Mouse (Mus musculus) common myeloid progenitor, adult 5-6 weeks (primary cell): ENCODE measurements around the gene Ugt1a6b. TPM values are rescaled to one million over a fixed set of nuclear protein-coding genes. Genes with fewer than 3 reads are reported as not detected.
A peak's percentile ranks its signal among the peaks of the same experiment; 100 is the strongest.

Experiments
- ATAC-seq: replicated peaks from 2 replicates; pipeline ENCODE4 v1.8.0; 2016; ENCODE audit warnings: low read depth, mild to moderate bottlenecking, moderate TSS enrichment, inconsistent platforms; ENCODE audit not compliant: poor library complexity, severe bottlenecking
- total RNA-seq: library from RNA; stranded (forward); fragments of 200-1000, 187-1606 nt; gene quantifications from 2 replicates; pipeline ENCODE4 v1.2.3, GENCODE M21; 2017

The Ugt1a6b gene
- total RNA-seq, 1 experiment from 2014 or later, result 0.91 TPM

- no peak for ATAC-seq
Observed at GRCm38 (mm10) chr1:88186325-88186935, 83.4 kb downstream of the Ugt1a6b start.

- ATAC-seq, result no peak
Observed at GRCm38 (mm10) chr1:88192136-88192535, 89.1 kb downstream of the Ugt1a6b start.

- ATAC-seq, result no peak
Observed at GRCm38 (mm10) chr1:88195687-88196086, 92.6 kb downstream of the Ugt1a6b start.

GRCm38 (mm10) chr1:88197443-88197842 is 94.4 kb downstream of the Ugt1a6b start:
- no peak for ATAC-seq

- no peak for ATAC-seq
Observed at GRCm38 (mm10) chr1:88199996-88200395, 96.9 kb downstream of the Ugt1a6b start.

- no peak for ATAC-seq
Observed at GRCm38 (mm10) chr1:88200456-88200855, 97.4 kb downstream of the Ugt1a6b start, which contains the start of gene Ugt1a2. Gene Ugt1a2, plus strand, starts transcription at chr1:88200601.

- peak; percentile 84 for ATAC-seq
Observed at GRCm38 (mm10) chr1:88205294-88205922, 102.4 kb downstream of the Ugt1a6b start, which contains the start of gene Dnajb3. Gene Dnajb3, minus strand, starts transcription at chr1:88205782.

- ATAC-seq, result peak; percentile 52; the same call in 1 of the 2 replicates
Observed at GRCm38 (mm10) chr1:88206843-88207479, 103.9 kb downstream of the Ugt1a6b start.

GRCm38 (mm10) chr1:88211812-88212211 is 108.8 kb downstream of the Ugt1a6b start, which contains the start of gene Ugt1a1:
Gene Ugt1a1, plus strand, starts transcription at chr1:88211959.
- no peak for ATAC-seq

- no peak for ATAC-seq
Observed at GRCm38 (mm10) chr1:88212341-88213045, 109.4 kb downstream of the Ugt1a6b start.

- ATAC-seq, result no peak
Observed at GRCm38 (mm10) chr1:88213061-88213460, 110.0 kb downstream of the Ugt1a6b start.

- no peak for ATAC-seq
Observed at GRCm38 (mm10) chr1:88213766-88214461, 110.9 kb downstream of the Ugt1a6b start.

GRCm38 (mm10) chr1:88214462-88214952 is 111.5 kb downstream of the Ugt1a6b start:
- ATAC-seq, result no peak

- ATAC-seq, result no peak
Observed at GRCm38 (mm10) chr1:88215466-88216380, 112.7 kb downstream of the Ugt1a6b start.

- no peak for ATAC-seq
Observed at GRCm38 (mm10) chr1:88216551-88216950, 113.5 kb downstream of the Ugt1a6b start.

GRCm38 (mm10) chr1:88217144-88217543 is 114.1 kb downstream of the Ugt1a6b start:
- no peak for ATAC-seq

- ATAC-seq, result no peak
Observed at GRCm38 (mm10) chr1:88217576-88217975, 114.5 kb downstream of the Ugt1a6b start.

- ATAC-seq, result no peak
Observed at GRCm38 (mm10) chr1:88218051-88218450, 115.0 kb downstream of the Ugt1a6b start.

GRCm38 (mm10) chr1:88218591-88218990 is 115.5 kb downstream of the Ugt1a6b start:
- ATAC-seq, result no peak
